Mouse (Mus musculus) cerebellum, postnatal 14 days (tissue): ENCODE measurements around the gene Sh3bp5.

Experiments used
- DNase-seq, 2 experiments: peaks; one replicate each; pipeline ENCODE4 v3.0.0; 2021; ENCODE audit warnings: mixed read lengths in 2 of 2

Sh3bp5 gene

GRCm38 (mm10) chr14:31335765-31336164 lies 100.1 kb downstream of the Sh3bp5 start:
- DNase-seq = peak; percentile 18 to 40

GRCm38 (mm10) chr14:31330957-31331356 lies 104.9 kb downstream of the Sh3bp5 start:
- no peak for DNase-seq

GRCm38 (mm10) chr14:31329741-31330140 lies 106.1 kb downstream of the Sh3bp5 start:
- no peak for DNase-seq

- no peak for DNase-seq
These were observed 108.2 kb downstream of the Sh3bp5 start for GRCm38 (mm10) chr14:31327681-31328080.

- no peak for DNase-seq
These were observed 108.7 kb downstream of the Sh3bp5 start for GRCm38 (mm10) chr14:31327196-31327595.

- no peak for DNase-seq
These were observed 109.1 kb downstream of the Sh3bp5 start for GRCm38 (mm10) chr14:31326770-31327169.

- DNase-seq = no peak
These were observed 110.3 kb downstream of the Sh3bp5 start for GRCm38 (mm10) chr14:31325551-31325950.

- no peak for DNase-seq
These were observed 111.0 kb downstream of the Sh3bp5 start for GRCm38 (mm10) chr14:31324851-31325250.

- DNase-seq = no peak
These were observed 111.8 kb downstream of the Sh3bp5 start, which contains the start of gene Dnah1 for GRCm38 (mm10) chr14:31323849-31324792. Gene Dnah1 (minus strand): TSS chr14:31323896.

GRCm38 (mm10) chr14:31323189-31323588 lies 112.7 kb downstream of the Sh3bp5 start:
- no peak for DNase-seq

- no peak for DNase-seq
These were observed 113.7 kb downstream of the Sh3bp5 start for GRCm38 (mm10) chr14:31322191-31322590.

GRCm38 (mm10) chr14:31321181-31321580 lies 114.7 kb downstream of the Sh3bp5 start:
- DNase-seq = no peak

- DNase-seq = no peak
These were observed 116.3 kb downstream of the Sh3bp5 start for GRCm38 (mm10) chr14:31319546-31319945.

GRCm38 (mm10) chr14:31317754-31318153 lies 118.1 kb downstream of the Sh3bp5 start:
- DNase-seq = no peak

- DNase-seq = no peak
These were observed 119.3 kb downstream of the Sh3bp5 start for GRCm38 (mm10) chr14:31316613-31317012.

GRCm38 (mm10) chr14:31313192-31313591 lies 122.7 kb downstream of the Sh3bp5 start:
- no peak for DNase-seq
